Mouse (Mus musculus) kidney, adult 2 months (tissue): ENCODE measurements around the gene Igsf9b. TPM values are rescaled to one million over a fixed set of nuclear protein-coding genes. Genes with fewer than 3 reads are reported as not detected.

Experiments used
- DNase-seq: peaks from one replicate; pipeline ENCODE4 v3.0.0; 2021
- H3K27ac ChIP-seq: fragments of 200-500 bp; 2 replicates; pipeline ENCODE4 v1.5.1; 2012; ENCODE audit warnings: low read depth, low read length, control low read depth, inconsistent platforms; ENCODE audit not compliant: insufficient read depth
- H3K27me3 ChIP-seq: fragments of 200-500 bp; replicated peaks from 2 replicates; pipeline ENCODE4 v1.6.1; 2012; ENCODE audit warnings: mild to moderate bottlenecking, moderate library complexity, low read length, inconsistent platforms; ENCODE audit not compliant: control insufficient read depth, insufficient read depth
- H3K36me3 ChIP-seq: fragments of 200-500 bp; 2 replicates; pipeline ENCODE4 v1.6.1; 2012; ENCODE audit warnings: mild to moderate bottlenecking, moderate library complexity, low read length, inconsistent platforms; ENCODE audit not compliant: control insufficient read depth, insufficient read depth
- H3K4me1 ChIP-seq: fragments of 200-500 bp; 2 replicates; pipeline ENCODE4 v1.6.1; 2011; ENCODE audit warnings: low read length; ENCODE audit not compliant: control insufficient read depth, insufficient read depth
- H3K4me3 ChIP-seq: fragments of 200-500 bp; 2 replicates; pipeline ENCODE4 v1.5.1; 2011; ENCODE audit warnings: mild to moderate bottlenecking, low read depth, low read length, control low read depth; ENCODE audit not compliant: insufficient read depth
- CTCF ChIP-seq: fragments of 200-500 bp; conservative IDR thresholded peaks from 2 replicates; pipeline ENCODE4 v1.5.1; 2011; ENCODE audit warnings: low read depth, mild to moderate bottlenecking, control low read depth, low read length, moderate library complexity, mixed read lengths; ENCODE audit not compliant: insufficient read depth, insufficient read length
- POLR2A ChIP-seq: fragments of 200-500 bp; IDR thresholded peaks from one replicate; pipeline ENCODE4 v1.6.1; 2011; ENCODE audit warnings: low read depth, low read length, control low read depth
- WGBS: fragments of 180-500 bp; shearing (Covaris S2); methylation state at CpG from one replicate; pipeline ENCODE4 v1.1.7; 2018; 5-methylcytosine and 5-hydroxymethylcytosine counted together
- polyA plus RNA-seq: library from polyadenylated mRNA; depleted of rRNA; stranded (reverse); fragments of >200 nt; gene quantifications from 2 replicates; pipeline ENCODE4 v1.2.3, GENCODE M21; 2012

Gene Igsf9b
- polyA plus RNA-seq, 1 experiment: 0.52 TPM

DNA sequence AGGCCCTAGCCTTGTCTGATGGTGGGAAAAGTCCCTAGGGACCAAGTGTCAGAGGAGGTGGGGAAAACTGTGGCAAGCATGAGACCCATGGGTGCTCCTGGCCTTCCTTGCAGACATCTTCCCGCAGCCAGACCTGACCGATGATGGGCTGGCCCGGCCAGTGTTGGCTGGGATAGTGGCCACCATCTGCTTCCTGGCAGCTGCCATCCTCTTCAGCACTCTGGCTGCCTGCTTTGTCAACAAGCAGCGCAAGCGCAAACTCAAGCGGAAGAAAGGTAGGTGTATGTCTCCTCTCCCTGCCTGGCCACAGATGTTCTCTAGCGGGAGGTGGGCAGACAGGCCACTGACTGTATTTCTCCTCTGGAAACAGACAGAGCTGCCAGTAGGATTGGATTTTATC is 32.5 kb downstream of the Igsf9b start:
- no peak for TF ChIP-seq POLR2A
- no peak for TF ChIP-seq CTCF
- 97% methylated on average over 7 of the region's 7 CpGs for WGBS
- H3K36me3 ChIP-seq: no peaks in the 10 kb centered on the region

DNA sequence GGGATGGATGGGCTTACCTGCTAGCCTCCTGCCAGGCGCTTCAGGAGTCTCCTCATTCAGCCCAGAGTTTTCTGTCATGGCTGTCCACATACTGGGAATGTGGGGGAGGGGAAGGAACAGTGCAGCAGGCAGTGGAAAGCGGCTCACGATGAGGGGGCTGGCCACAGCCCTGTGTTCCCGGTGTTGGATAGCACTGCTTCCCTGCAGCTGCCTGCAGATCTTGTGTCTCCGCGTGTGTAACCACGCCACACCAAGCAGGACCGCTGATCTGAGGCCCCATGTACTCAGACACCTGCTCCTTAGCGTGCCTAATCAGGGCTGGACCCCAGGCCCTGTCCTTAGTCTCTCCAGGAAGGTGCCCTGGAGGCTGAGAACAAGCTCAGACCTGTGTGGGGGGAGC is 35.9 kb downstream of the Igsf9b start:
- TF ChIP-seq POLR2A (no peak), CTCF (no peak)
- no peaks in the 10 kb centered on the region for H3K27me3 ChIP-seq
- H3K4me3 ChIP-seq: no peak overlapping the region
- 59% methylated on average over 9 of the region's 9 CpGs for WGBS
- H3K4me1 ChIP-seq: no peaks in the 10 kb centered on the region
- H3K36me3 ChIP-seq: no peaks in the 10 kb centered on the region
- H3K27ac ChIP-seq: no peak overlapping the region
- DNase-seq: no peak

More for the DNA sequence above, 32.5 kb downstream of the Igsf9b start:
- no peak overlapping the region for H3K27ac ChIP-seq
- no peak overlapping the region for H3K4me3 ChIP-seq
- no peaks in the 10 kb centered on the region for H3K4me1 ChIP-seq
- H3K27me3 ChIP-seq: no peaks in the 10 kb centered on the region
- DNase-seq: no peak

DNA sequence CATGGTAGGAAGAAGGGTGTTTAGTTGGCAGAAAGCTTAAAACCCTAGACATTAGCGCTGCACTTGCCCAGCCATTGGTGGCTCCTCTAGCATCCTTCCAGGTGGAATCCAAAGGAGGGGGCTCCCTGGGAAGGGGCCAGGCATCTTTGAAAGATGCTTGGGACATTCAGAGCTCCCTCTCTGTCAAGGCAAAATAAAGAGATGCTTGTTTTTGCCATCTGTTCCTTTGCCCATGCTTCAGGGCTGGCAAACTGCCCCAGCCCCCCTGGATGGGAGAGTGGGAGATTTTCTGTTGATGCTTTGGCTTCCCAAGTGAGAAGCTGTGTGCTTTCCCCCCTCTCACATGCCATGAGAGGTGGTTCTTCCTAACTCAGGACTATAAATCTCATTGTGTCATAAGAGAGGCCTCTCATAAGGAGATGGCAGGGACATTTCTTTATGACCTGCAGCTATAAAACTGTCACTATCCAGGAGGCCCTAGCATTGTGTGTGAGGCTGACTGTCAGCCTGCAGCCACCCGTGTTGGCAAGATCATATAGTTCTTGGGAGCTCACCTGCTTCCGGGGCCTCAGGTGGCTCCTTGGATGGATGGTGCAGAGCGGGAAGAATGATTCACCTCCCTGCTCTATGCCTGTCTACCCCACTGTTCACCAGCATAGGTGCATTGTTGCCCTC is 38.1 kb downstream of the Igsf9b start:
- DNase-seq: no peak
- Histone ChIP-seq H3K27me3 (no peaks in the 10 kb centered on the region), H3K27ac (no peak overlapping the region), H3K4me1 (no peaks in the 10 kb centered on the region), H3K36me3 (no peaks in the 10 kb centered on the region), H3K4me3 (no peak overlapping the region)
- WGBS: 86% methylated on average over 4 of the region's 4 CpGs
- TF ChIP-seq CTCF (no peak), POLR2A (no peak)

DNA sequence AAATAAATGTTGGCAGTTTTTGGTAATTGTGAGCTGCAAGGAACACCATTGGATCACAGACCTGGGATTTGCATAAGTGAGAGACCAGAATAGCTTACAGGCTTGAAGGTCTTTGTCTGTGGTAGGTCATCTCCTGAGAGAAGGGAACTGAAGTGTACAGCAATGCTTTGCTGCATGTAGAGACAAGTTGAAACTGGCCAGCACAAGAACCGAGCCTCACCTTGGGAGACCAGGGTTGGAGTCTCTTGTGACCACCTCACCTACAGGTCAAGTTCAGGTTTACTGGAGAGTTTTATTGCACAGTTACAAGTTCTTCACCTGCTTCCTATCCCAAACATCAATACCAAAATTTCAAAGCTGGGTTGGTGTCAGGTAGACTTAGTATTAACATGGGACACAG is 40.2 kb downstream of the Igsf9b start:
- no peak for DNase-seq

DNA sequence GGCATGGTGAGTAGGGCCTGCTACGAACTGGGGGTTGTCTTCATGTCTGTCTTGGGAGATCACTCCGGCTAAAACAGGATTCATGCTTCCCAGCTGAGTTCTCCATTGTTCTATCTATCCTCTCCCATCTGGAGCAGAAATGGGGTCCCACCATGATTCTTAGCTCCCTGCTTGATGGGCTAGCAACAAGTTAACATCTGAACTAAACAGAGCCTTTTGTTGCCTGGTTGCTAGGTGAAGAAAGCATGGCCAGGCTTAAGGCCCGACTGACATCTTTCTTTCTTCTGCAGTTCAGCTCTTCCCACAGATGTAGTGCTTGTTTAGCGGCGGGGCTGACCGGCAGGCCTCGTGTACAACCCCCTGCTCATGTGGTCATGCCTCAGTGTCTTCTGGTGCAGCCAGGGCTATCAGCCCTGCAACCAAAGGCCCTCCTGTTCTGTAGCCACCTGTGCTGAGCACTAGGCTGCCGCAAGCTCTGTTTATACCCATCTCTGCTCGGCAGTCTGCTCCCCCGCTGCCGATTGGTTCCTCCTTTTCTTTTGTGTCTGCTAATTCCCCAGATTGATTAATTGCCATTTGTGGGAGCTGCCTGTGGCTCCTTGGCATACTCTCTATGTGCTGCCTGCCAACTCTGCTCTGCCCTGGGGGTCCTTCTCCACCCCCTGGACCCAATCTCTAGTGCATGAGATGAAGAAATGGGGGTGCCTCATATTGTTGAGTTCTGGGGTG is 47.7 kb downstream of the Igsf9b start:
- TF ChIP-seq CTCF: no peak
- no peak for TF ChIP-seq POLR2A

More for the DNA sequence above, 40.2 kb downstream of the Igsf9b start:
- Histone ChIP-seq H3K4me3 (no peak overlapping the region), H3K27ac (no peak overlapping the region), H3K27me3 (no peaks in the 10 kb centered on the region), H3K36me3 (no peaks in the 10 kb centered on the region), H3K4me1 (no peaks in the 10 kb centered on the region)
- WGBS: 83% methylated on average over 1 of the region's 1 CpGs
- TF ChIP-seq POLR2A (no peak), CTCF (no peak)

DNA sequence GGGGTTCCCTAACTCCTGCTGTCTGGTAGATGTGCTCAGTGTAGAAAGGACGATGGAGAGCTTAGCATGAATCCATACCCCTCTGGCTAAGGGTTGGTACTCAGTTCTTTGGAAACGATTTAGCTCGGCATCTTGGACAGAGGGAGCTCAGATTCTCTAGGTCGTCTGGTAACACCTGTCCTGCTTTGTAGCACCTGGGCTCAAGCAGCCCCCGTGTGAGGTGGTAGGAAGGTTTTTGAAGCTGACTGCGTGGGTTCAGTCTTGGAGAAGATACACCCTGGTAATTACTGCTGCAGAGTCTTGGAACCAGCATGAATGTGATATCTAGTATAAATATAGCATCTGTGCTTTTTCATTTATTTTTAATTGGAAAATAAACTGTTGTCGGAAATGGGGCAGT is 54.1 kb downstream of the Igsf9b start:
- Histone ChIP-seq H3K4me1 (no peaks in the 10 kb centered on the region), H3K27ac (no peak overlapping the region), H3K4me3 (no peak overlapping the region), H3K27me3 (no peaks in the 10 kb centered on the region), H3K36me3 (no peaks in the 10 kb centered on the region)
- DNase-seq: no peak
- 80% methylated on average over 7 of the region's 7 CpGs for WGBS
- TF ChIP-seq CTCF (no peak), POLR2A (no peak)

More for the DNA sequence above, 47.7 kb downstream of the Igsf9b start:
- 58% methylated on average over 11 of the region's 11 CpGs for WGBS
- H3K27me3 ChIP-seq: no peaks in the 10 kb centered on the region
- DNase-seq: no peak
- H3K36me3 ChIP-seq: no peaks in the 10 kb centered on the region
- H3K27ac ChIP-seq: no peak overlapping the region
- H3K4me3 ChIP-seq: no peak overlapping the region
- H3K4me1 ChIP-seq: no peaks in the 10 kb centered on the region

DNA sequence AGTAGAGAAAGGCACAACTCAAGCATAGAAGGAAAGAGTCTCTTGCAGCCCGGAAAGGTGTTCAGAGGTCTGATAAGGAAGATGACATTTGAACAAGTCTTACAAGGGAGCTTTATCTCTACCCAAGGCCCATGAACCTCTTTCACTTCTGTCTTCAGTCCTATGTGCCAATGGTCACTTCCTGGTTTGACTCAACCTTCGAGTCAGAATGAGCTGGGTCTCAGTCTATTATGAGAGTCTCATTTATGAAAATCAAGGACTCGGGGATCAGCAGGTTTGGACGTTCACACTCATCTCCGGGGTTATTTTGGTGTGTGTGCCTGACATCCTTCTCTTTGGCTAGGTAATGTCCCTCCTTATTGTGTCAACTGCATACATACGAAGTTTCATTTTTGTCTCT is 58.9 kb downstream of the Igsf9b start:
- Histone ChIP-seq H3K36me3 (no peaks in the 10 kb centered on the region), H3K27me3 (no peaks in the 10 kb centered on the region), H3K27ac (no peak overlapping the region), H3K4me3 (no peak overlapping the region), H3K4me1 (no peaks in the 10 kb centered on the region)
- WGBS: 87% methylated on average over 6 of the region's 6 CpGs
- DNase-seq: no peak
- no peak for TF ChIP-seq POLR2A
- no peak for TF ChIP-seq CTCF
